8 mouse cellular contexts compared by ENCODE assay signal in genomic region chr2:48816141-48817028, GRCm38 (mm10). TPM values are rescaled to one million over a fixed set of nuclear protein-coding genes. Genes with fewer than 3 reads are reported as not detected.
DNase-seq lines count a peak whose midpoint lies in the region; ATAC-seq and TF ChIP-seq lines count a peak whose summit lies in the region.

No protein-coding gene starts in this region.

- peak; percentile 24 for DNase-seq in embryo, embryonic 10.5 days (ENCODE audit: low spot score)
- DNase-seq in embryo, embryonic 10 days (ENCODE audit: low spot score): no peak
- DNase-seq in brain, embryonic 14.5 days (ENCODE audit: low read depth): peak; percentile 46
- DNase-seq in hindbrain, embryonic 11.5 days (ENCODE audit: low spot score): peak; percentile 30
- DNase-seq in cerebellum, postnatal 14 days: no peak
- no peak for DNase-seq in spleen, adult 18-20 months
- DNase-seq in cerebellum, postnatal 4 days (ENCODE audit: low spot score in 2 of 2): no peak

- H3K4me2 ChIP-seq in hindbrain, embryonic 11.5 days (replicated peaks; ENCODE audit: low read depth, low read length): peak overlapping the region; percentile 63

- no peak for TF ChIP-seq POLR2A in brain, embryonic 14.5 days (IDR thresholded peaks at IDR 0.05; ENCODE audit: borderline replicate concordance, extremely low read depth, insufficient read depth, insufficient read length, poor library complexity, severe bottlenecking)

- H3K27me3 ChIP-seq in hindbrain, embryonic 11.5 days (ENCODE audit: control insufficient read depth, insufficient read depth, low read length): no peaks in the 10 kb centered on the region

- no peaks in the 10 kb centered on the region for H3K9me3 ChIP-seq in hindbrain, embryonic 11.5 days (ENCODE audit: control insufficient read depth, low read length)

- no peak for ATAC-seq in hindbrain, embryonic 11.5 days (ENCODE audit: low FRiP score)
- ATAC-seq in megakaryocyte progenitor cell, adult 5-6 weeks (replicated peaks; ENCODE audit: poor library complexity): peak; percentile 43

- H3K27ac ChIP-seq in hindbrain, embryonic 11.5 days (ENCODE audit: low read depth, low read length): peak overlapping the region; percentile 21; the same call in 1 of the 2 replicates

- peak overlapping the region; percentile 82 for H3K4me3 ChIP-seq in hindbrain, embryonic 11.5 days (ENCODE audit: low read depth, low read length)

- no peaks in the 10 kb centered on the region for H3K36me3 ChIP-seq in hindbrain, embryonic 11.5 days (ENCODE audit: control insufficient read depth, insufficient read depth, low read length)

- TF ChIP-seq CTCF in brain, embryonic 14.5 days (IDR thresholded peaks at IDR 0.05; ENCODE audit: borderline replicate concordance, extremely low read depth, insufficient read depth, insufficient read length): no peak

- H3K4me1 ChIP-seq in hindbrain, embryonic 11.5 days (replicated peaks; ENCODE audit: control insufficient read depth, insufficient read depth, low read length): no peaks in the 10 kb centered on the region

- peak overlapping the region; percentile 90 for H3K9ac ChIP-seq in hindbrain, embryonic 11.5 days (ENCODE audit: low read depth, low read length)

- WGBS in hindbrain, embryonic 11.5 days: 27% methylated on average over 9 of the region's 9 CpGs

RNA-seq across cellular contexts. Expression of gene Acvr2a, which starts 2.5 kb away (rescaled TPM):
- polyA plus RNA-seq in brain, embryonic 14.5 days (2012; rRNA removed): 36.1 and 46.1 TPM in 2 replicates
- 42.8 and 47.5 TPM in 2 replicates for polyA plus RNA-seq in hindbrain, embryonic 11.5 days (2014; fragmentation: Nextera tagmentation; extraction: Ambion mirVana)
- total RNA-seq in megakaryocyte progenitor cell, adult 5-6 weeks (2015): 1.4 and 2.2 TPM in 2 replicates
- total RNA-seq in megakaryocyte progenitor cell, adult 5-6 weeks (2017): 1.7 and 2.0 TPM in 2 replicates

Comparison
In these comparisons a context has a peak if more than half of its experiments do, and no peak if none do; other contexts are left out.
1. DNase-seq: peak in embryo, embryonic 10.5 days (single experiment), brain, embryonic 14.5 days (single experiment) and hindbrain, embryonic 11.5 days (single experiment); none in embryo, embryonic 10 days (single experiment), cerebellum, postnatal 14 days (0 of 2), spleen, adult 18-20 months (0 of 2) and cerebellum, postnatal 4 days (0 of 2).